Mouse (Mus musculus): ENCODE data around the gene Adamts7. TPM values are rescaled to one million over a fixed set of nuclear protein-coding genes. Genes with fewer than 3 reads are reported as not detected.

Gene Adamts7
- total and polyA plus RNA-seq, 2 experiments from 2014 or later, result 8.3 to 34.4 TPM

DNA sequence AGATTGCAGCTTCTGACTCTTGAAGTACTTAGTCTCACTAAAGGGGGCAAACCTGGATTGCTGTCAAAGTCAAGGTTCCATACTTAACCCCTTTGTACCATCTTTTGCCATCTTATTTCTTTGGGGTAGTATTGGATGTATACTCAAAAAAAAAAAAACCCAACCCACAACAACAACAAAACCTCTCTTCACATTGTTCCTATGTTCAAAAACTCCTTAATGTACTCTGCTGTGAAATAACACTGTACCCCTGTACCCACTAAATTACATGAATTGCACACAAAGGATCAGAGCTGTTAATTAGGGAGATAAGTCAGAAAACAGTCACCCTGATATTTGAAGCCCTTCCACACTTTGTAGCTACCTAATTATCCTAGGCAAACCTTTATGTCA lies 47.6 kb upstream of the Adamts7 start:
- H3K36me3 ChIP-seq (replicated peaks; ENCODE audit: control insufficient read depth, insufficient read depth, low read length), result no peaks in the 10 kb centered on the region
- H3K27me3 ChIP-seq (ENCODE audit: control insufficient read depth, insufficient read depth, low read length), result no peaks in the 10 kb centered on the region
- no peak overlapping the region for H3K9ac ChIP-seq (replicated peaks; ENCODE audit: low read depth, low read length)
- TF ChIP-seq CTCF (IDR thresholded peaks at IDR 0.05; ENCODE audit: low read depth) (no peak), EP300 (IDR thresholded peaks at IDR 0.05; ENCODE audit: low read depth) (no peak)
- no peaks in the 10 kb centered on the region for H3K9me3 ChIP-seq (replicated peaks; ENCODE audit: control insufficient read depth, low read length)
- no peak for ATAC-seq (ENCODE audit: insufficient read depth, low read depth)
- DNase-seq (ENCODE audit: low spot score), result no peak
- H3K4me1 ChIP-seq (ENCODE audit: control insufficient read depth, insufficient read depth), result peaks cover 18% of the 10 kb centered on the region
- peak overlapping the region; percentile 91 for H3K4me2 ChIP-seq (ENCODE audit: low read depth, low read length)
- peak overlapping the region; percentile 97 for H3K4me3 ChIP-seq (ENCODE audit: low read depth, low read length)
- peak overlapping the region; percentile 35; the same call in 1 of the 2 replicates for H3K27ac ChIP-seq (ENCODE audit: low read depth)

DNA sequence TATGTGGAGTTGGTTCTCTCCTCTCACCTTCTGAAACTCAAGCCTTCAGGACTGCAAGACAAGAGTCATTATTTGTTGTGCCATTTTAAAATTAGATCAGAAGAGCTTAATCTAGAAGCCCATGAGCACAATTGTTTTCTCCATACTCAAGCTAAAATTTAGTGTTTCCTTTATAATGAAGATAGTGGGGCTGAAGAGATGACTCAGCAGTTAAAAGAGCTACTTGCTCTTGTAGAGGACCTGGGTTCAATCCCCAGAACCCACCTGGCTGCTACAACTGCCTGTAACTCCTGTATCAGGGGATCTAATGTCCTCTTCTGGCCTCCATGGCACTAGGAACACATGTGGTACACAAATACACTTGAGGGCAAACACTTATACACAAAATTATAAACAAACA lies 45.6 kb upstream of the Adamts7 start:
- no peak overlapping the region for H3K9ac ChIP-seq (replicated peaks; ENCODE audit: low read depth, low read length)
- no peak overlapping the region for H3K4me3 ChIP-seq (ENCODE audit: low read depth, low read length)
- no peaks in the 10 kb centered on the region for H3K9me3 ChIP-seq (replicated peaks; ENCODE audit: control insufficient read depth, low read length)
- no peaks in the 10 kb centered on the region for H3K27me3 ChIP-seq (ENCODE audit: control insufficient read depth, insufficient read depth, low read length)
- H3K4me2 ChIP-seq (ENCODE audit: low read depth, low read length), result no peak overlapping the region
- peaks cover 14% of the 10 kb centered on the region for H3K4me1 ChIP-seq (ENCODE audit: control insufficient read depth, insufficient read depth)
- no peaks in the 10 kb centered on the region for H3K36me3 ChIP-seq (replicated peaks; ENCODE audit: control insufficient read depth, insufficient read depth, low read length)
- ATAC-seq (ENCODE audit: insufficient read depth, low read depth), result no peak
- no peak overlapping the region for H3K27ac ChIP-seq (ENCODE audit: low read depth)
- TF ChIP-seq CTCF (IDR thresholded peaks at IDR 0.05; ENCODE audit: low read depth) (no peak), EP300 (IDR thresholded peaks at IDR 0.05; ENCODE audit: low read depth) (no peak)
- DNase-seq (ENCODE audit: low spot score), result no peak

DNA sequence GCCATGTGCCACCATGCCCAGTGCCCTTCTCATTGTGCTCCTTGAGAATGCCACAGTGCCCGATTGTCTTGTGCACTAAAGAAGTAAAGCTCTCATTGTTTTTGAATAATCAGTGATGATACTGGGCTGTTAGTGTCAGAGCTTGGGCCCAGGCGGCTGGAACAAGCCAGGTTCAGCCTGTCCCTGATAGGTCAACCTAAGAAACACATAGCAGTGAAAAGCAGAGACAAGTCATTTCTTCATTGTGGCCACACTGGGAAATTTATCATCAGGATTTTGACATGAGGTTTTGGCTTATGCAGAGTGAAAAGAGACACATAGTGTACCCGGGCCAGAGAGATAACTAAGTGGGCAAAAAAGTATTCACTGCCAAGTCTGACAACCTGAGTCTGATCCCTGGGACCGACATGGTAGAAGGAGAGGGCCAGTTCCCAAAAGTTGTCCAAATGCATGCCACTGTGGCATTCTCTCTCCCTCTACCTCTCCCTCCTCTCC lies 40.6 kb upstream of the Adamts7 start:
- TF ChIP-seq EP300 (IDR thresholded peaks at IDR 0.05; ENCODE audit: low read depth) (no peak), CTCF (IDR thresholded peaks at IDR 0.05; ENCODE audit: low read depth) (no peak)
- 36% methylated on average over 4 of the region's 4 CpGs for WGBS

DNA sequence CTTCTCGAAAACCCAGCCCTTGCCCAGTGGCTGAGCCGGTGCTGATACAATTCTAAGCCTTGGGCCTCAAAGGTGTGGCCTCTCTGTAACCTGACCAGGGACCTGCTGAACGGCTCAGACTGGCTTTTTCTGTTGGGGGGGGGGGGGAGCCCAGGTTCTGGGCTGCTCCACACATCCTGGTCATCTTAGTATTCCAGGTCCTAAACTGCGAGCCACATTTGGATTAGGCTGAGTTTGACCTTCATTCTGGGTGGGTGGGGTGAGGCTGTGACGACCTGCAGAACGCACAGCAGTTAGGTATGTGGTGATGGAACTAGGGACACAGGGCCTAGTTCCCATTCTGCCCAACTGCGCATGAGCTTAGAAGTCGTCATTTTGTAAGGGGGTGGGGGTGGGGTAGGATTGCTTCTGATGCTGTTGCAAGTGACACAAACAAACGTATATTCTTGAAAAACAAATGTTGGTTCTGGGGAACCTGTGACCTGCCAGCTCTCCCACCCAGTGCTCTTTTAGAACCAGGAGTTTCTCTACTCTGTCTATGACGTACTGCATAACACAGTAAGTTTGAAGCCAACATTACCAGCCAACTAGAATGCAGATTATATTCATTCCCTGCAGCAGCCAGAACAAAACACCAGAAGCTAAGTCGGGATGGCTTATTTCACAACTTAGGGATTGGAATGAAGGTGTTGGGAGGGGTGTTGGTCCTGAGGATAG lies 38.6 kb upstream of the Adamts7 start:
- Histone ChIP-seq H3K27ac (ENCODE audit: low read depth) (peak overlapping the region; percentile 64; the same call in 1 of the 2 replicates), H3K9me3 (replicated peaks; ENCODE audit: control insufficient read depth, low read length) (no peaks in the 10 kb centered on the region), H3K27me3 (ENCODE audit: control insufficient read depth, insufficient read depth, low read length) (no peaks in the 10 kb centered on the region), H3K4me2 (ENCODE audit: low read depth, low read length) (peak overlapping the region; percentile 25; the same call in 1 of the 2 replicates), H3K4me3 (ENCODE audit: low read depth, low read length) (no peak overlapping the region), H3K36me3 (replicated peaks; ENCODE audit: control insufficient read depth, insufficient read depth, low read length) (no peaks in the 10 kb centered on the region), H3K9ac (replicated peaks; ENCODE audit: low read depth, low read length) (no peak overlapping the region), H3K4me1 (ENCODE audit: control insufficient read depth, insufficient read depth) (0 out of 2 replicates have a peak, but pooled peaks cover 8% of the 10 kb centered on the region)
- DNase-seq (ENCODE audit: low spot score), result no peak
- 50% methylated on average over 11 of the region's 11 CpGs for WGBS
- TF ChIP-seq CTCF (IDR thresholded peaks at IDR 0.05; ENCODE audit: low read depth) (no peak), EP300 (IDR thresholded peaks at IDR 0.05; ENCODE audit: low read depth) (no peak)
- no peak for ATAC-seq (ENCODE audit: insufficient read depth, low read depth)

More for the DNA sequence above, 40.6 kb upstream of the Adamts7 start:
- Histone ChIP-seq H3K4me2 (ENCODE audit: low read depth, low read length) (no peak overlapping the region), H3K27me3 (ENCODE audit: control insufficient read depth, insufficient read depth, low read length) (no peaks in the 10 kb centered on the region), H3K4me1 (ENCODE audit: control insufficient read depth, insufficient read depth) (0 out of 2 replicates have a peak, but pooled peaks cover 8% of the 10 kb centered on the region), H3K27ac (ENCODE audit: low read depth) (no peak overlapping the region), H3K9ac (replicated peaks; ENCODE audit: low read depth, low read length) (no peak overlapping the region), H3K4me3 (ENCODE audit: low read depth, low read length) (no peak overlapping the region), H3K9me3 (replicated peaks; ENCODE audit: control insufficient read depth, low read length) (no peaks in the 10 kb centered on the region), H3K36me3 (replicated peaks; ENCODE audit: control insufficient read depth, insufficient read depth, low read length) (no peaks in the 10 kb centered on the region)
- no peak for DNase-seq (ENCODE audit: low spot score)
- peak; percentile 47 for ATAC-seq (ENCODE audit: insufficient read depth, low read depth)

DNA sequence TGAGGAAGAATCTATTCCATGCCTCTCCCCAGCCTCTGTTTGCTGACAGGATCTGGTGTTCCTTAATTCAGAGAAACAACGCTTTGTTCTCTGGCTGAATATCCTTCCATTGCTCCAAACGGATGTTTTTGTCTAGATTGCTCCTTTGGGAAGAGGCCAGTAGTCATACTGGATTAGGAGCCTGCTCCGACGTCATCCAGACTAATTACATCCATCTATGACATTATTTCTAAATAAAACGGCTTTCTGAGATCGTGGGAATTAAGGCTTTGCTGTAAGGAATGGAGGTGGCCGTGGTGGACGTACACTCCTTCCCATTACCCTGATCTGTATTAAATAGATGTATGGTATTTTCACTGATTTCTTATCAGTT lies 38.0 kb upstream of the Adamts7 start:
- TF ChIP-seq CTCF (IDR thresholded peaks at IDR 0.05; ENCODE audit: low read depth) (no peak), EP300 (IDR thresholded peaks at IDR 0.05; ENCODE audit: low read depth) (no peak)
- H3K4me1 ChIP-seq (ENCODE audit: control insufficient read depth, insufficient read depth), result 0 out of 2 replicates have a peak, but pooled peaks cover 8% of the 10 kb centered on the region
- H3K27me3 ChIP-seq (ENCODE audit: control insufficient read depth, insufficient read depth, low read length), result no peaks in the 10 kb centered on the region
- H3K4me3 ChIP-seq (ENCODE audit: low read depth, low read length), result no peak overlapping the region
- H3K9me3 ChIP-seq (replicated peaks; ENCODE audit: control insufficient read depth, low read length), result no peaks in the 10 kb centered on the region
- peak overlapping the region; percentile 64; the same call in 1 of the 2 replicates for H3K27ac ChIP-seq (ENCODE audit: low read depth)
- ATAC-seq (ENCODE audit: insufficient read depth, low read depth) (peak; percentile 28; the same call in 1 of the 2 replicates), DNase-seq (ENCODE audit: low spot score) (peak; percentile 71)
- H3K4me2 ChIP-seq (ENCODE audit: low read depth, low read length), result peak overlapping the region; percentile 25; the same call in 1 of the 2 replicates
- no peaks in the 10 kb centered on the region for H3K36me3 ChIP-seq (replicated peaks; ENCODE audit: control insufficient read depth, insufficient read depth, low read length)
- WGBS, result 37% methylated on average over 8 of the region's 8 CpGs
- no peak overlapping the region for H3K9ac ChIP-seq (replicated peaks; ENCODE audit: low read depth, low read length)
